Mouse (Mus musculus) CD4-positive, CD25-positive, alpha-beta regulatory T cell, adult 2 months (primary cell): ENCODE measurements around the gene Trip6.

Source experiments
- DNase-seq: peaks from one replicate; pipeline ENCODE4 v3.0.0-alpha.2; 2012; ENCODE audit warnings: low read depth, low spot score

The Trip6 gene

DNA sequence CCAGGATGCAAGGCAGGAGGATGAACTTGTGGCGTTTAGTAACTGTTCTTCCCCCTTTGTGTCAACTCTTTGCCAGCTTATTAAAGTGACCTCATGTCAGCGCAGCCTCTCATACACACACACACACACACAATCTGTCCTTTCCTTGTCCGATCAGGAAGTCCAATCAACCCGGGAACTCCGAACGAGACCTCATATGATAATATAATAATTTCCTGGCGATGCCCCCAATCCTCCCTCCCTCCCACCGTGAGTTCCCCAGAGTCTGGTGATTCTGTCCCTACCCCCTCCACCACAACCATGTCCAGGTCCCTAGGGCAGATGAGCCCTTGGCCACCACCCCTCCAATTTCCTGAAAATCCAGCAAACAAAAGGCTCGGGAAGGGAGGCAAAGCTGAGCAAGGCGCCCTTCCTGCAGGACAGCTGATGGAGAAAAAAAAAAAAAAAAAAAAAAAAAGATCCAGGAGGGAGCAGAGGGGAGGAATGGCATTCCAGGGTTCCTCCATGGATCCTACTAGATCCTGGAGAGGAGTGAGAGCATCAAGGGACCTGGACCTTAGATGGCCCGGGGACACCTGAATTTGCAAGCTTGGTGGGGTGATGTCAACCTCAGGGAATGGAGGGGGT is 24.6 kb upstream of the Trip6 start:
- DNase-seq, result no peak

DNA sequence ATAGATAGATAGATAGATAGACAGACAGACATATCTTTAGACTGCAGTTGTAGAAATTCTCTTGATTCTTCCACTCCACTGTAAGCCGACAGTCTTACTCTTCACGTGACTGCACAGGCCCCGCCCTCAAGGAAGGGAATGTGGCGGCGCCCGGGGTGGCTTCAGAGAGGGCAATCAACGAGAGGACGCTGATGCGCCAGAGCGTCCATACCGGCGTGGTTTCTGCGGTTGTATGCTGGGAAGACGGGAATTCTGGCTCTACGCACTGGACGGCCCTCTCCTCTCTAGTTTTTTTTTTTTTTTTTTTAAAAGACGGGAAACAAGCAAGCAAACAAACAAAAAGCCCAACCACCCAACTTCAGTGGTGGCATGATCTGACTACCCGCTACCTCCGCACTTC is 24.1 kb upstream of the Trip6 start:
- DNase-seq, result peak; percentile 80

- DNase-seq, result no peak
Observed at GRCm38 (mm10) chr5:137337190-137337589, 23.0 kb upstream of the Trip6 start.

GRCm38 (mm10) chr5:137335066-137335465 is 20.9 kb upstream of the Trip6 start:
- no peak for DNase-seq

DNA sequence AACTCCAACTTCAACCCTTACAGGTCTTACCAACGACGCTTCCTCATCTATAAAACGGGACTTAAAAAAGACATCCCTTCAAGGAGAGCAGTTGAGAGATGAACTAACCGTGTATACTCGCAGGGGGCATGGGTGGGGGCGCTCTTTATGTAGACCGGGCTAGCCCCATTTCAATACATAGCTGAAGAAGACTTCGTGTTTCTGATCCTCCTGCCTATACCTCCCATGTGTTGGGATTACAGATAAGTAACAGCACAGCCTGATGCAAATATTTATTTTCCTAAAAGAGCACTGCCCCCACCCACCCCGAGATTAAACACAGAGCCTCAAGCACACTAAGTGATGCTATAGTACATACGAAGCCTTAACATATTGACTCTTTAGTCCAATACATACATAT is 20.1 kb upstream of the Trip6 start:
- DNase-seq, result no peak

- DNase-seq, result peak; percentile 96
Observed at GRCm38 (mm10) chr5:137333512-137334174, 19.4 kb upstream of the Trip6 start, which contains the start of gene Slc12a9. Gene Slc12a9, minus strand, starts transcription at chr5:137333597.

DNA sequence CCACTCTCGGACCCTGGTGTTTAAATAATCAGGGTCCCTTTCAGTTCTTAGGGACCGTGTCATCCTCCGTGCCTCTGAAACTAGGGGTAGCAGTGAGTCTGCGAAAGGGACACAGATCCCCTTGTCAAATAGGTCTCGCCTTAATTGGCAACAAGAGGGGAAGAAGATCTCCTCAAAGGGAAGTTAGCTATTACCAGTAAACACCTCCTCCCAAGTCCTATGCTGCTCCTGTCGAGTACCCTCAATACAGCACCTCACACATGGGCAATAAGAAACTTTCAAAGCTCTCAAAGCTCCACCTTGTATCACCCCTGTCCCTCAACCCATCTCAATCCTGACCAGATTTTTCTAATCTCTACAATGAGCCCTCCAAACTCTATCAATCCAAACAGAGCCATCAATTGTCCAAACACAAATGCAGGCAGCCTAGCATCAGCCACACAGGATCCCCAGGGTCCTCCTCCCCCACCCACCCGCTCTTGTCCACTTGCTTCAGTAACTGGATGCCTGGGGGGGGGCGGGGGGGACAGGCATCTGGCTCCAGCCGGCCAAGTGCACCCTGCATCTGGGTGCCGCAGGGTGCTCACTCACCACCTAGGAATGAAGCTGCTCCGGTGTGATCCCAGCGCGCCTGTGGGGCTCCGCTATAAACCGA is 18.8 kb upstream of the Trip6 start:
- DNase-seq, result no peak

DNA sequence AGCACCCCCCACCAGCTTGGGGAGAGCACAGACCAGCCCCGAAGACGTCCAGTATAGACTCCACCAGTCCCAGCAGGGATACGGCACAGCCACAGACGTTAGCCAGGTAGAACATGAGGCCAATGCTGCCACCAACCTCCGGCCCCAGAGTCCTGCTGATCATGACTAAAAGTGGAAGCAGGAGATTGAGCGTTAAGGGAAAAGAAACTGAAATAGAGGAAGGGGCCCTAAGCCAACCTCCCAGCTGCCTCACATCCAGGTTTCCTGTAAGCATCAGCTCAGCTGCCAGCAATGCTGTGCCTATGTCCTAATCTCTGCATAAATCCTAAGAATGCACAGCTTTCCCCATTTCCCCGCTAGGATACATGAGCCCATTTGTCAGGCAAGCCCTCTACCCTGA is 16.7 kb upstream of the Trip6 start:
- no peak for DNase-seq

DNA sequence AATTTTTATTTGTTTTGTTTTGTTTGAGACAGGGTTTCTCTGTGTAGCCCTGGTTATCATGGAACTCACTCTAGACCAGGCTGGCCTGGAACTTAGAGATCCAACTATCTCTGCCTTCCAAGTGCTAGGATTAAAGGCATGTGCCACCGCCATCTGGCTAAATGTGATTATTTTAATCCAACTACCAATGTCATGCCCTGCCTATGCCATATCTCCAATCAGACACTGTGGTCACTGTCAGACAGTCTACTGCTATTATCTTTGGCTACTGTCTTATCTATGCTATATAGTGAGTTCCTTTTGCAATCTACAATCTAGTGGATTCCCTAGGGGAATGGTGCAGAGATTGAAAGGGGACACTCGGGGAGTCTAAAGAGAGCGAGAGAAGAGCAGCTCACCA is 6.8 kb upstream of the Trip6 start:
- no peak for DNase-seq

DNA sequence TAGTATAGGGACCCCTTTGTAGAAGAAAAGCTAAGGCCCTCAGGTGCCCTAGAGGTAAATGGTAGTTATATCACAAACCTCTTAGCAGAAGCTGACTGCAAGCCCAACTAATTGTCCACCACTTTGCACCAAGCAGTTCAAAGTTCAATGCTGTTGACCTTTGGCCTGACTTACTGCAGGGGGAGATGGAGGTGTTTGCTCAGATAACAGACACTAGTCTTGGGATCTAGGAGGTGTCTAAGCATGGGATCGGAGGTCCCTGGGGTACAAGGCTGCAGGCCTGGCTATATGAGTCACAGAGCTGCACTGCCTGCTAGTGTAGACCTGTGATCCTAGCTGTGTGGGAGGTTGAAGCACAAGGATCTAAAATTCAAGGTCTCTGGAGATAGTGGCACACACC is 4.4 kb upstream of the Trip6 start:
- no peak for DNase-seq

DNA sequence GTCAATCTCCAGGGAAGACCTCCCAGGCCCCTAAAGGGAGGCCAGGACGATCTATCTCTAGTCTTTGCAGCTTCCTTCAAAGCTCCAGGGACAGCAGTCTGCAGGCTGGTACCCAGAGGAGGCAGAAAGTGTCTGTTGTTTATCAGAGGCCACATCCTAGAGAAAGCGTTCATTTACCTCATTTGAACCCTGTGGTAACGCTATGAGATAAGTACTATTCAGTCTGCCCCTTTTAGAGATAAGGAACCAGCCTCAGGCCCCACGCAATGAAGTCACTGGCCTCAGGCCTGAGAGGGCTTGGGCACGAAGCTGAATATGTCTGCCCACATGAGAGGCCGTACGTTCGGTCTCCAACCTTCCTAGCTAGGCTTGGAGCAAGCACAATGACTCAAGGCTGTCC is 3.2 kb upstream of the Trip6 start:
- no peak for DNase-seq

- DNase-seq, result peak; percentile 67
Observed at GRCm38 (mm10) chr5:137315084-137315903, 1.1 kb upstream of the Trip6 start.

DNA sequence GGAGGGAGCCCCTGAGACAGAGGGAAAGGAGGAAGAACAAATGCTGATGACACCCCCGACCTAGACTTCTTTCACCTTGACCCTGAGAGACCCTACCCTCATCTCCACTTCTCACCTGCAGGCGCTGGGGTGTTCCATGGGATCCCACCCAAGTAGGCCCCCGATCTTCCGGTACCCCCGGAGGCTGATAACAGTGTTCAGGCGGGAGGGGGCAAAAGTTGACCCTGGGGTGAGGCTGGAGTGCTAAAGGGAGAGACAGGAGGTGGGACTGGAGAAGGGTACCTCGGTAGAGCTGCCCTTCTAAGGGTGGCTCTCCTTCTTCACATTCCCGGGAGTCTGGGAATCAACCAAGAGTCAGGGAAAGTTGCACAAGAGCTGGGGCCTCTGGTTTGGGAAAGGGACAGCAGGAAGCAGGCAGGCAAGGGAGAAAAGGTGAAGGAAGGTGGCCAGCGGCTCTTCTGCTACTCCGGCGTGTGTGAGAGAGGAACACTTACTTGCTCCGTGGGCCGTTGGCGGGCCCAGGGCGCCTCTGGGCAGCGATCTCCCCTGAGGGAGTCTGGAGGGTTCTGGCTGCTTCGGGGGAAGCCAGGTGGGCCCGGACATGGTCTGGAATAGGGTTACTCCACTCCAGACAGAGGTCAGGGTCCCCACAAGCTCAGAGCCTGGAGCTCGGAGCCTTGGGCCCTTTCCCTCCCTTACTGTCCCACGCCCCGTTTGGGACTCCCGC is 575 bp downstream of the Trip6 start:
- DNase-seq, result no peak

DNA sequence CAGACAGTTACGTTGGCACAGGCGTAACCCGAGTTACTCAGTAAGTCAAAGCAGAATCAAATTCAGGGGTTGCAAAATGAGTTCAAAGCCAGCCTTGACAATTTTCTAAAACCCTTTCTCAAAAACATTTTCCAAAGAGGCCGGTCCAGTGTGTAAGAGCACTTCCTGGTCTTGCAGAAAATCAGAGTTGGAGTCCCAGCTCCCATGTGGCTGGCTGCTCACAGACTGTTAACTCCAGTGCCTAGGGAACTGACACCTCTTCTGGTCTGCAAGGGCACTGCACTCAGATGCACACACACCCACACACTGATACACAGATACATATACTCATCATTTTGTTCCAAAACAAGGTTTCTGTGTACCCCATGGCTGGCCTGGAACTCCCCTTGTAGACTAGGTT is 5.8 kb downstream of the Trip6 start:
- DNase-seq, result peak; percentile 37

DNA sequence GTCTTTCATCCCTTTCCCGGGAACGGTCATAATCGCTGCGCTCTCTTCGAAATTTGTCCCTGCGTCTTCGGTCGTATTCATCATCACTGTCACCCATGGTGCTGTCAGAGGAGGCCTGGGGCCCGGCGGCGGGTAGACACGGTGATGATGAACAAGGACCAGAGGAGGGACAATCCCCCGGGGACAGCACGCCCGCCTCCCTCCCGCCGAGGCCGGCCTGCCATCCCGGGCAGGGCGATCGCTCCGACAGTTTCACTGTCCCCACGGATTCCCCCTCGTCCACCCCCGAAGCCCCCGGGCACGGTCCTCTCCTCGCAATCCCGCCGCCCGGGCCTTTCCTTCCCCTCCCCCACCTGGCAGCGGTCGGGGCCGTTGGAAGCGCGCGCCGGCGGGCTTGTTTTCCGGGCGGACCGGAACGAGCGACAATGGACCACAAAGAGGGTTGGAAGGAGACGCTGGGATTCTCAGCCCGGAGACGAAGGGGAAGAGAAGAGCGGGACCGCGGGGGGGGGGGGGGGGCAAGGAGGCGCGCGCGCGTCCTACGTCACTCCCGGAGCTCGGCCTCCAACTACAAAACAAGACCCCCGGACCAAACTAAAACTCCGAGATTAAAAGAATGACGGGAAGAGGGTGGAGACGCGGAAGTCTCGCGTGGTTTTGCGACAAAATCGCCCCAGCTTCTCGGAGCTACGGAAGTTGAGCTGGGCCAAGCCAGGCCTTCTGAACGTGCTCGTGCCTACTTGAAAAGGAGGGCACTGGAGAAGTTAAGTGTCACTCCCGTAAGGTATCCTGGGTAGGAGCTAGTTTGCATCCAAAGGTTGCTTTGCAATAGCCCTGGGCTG is 6.9 kb downstream of the Trip6 start, which contains the start of gene Srrt:
Gene Srrt, minus strand, starts transcription at position 604 of the 842 bp plus-strand sequence.
- peak; percentile 95 for DNase-seq

GRCm38 (mm10) chr5:137306439-137307005 is 7.7 kb downstream of the Trip6 start:
- DNase-seq, result peak; percentile 31

- DNase-seq, result no peak
Observed at GRCm38 (mm10) chr5:137305822-137306221, 8.4 kb downstream of the Trip6 start.

GRCm38 (mm10) chr5:137304816-137305215 is 9.4 kb downstream of the Trip6 start:
- DNase-seq, result no peak

DNA sequence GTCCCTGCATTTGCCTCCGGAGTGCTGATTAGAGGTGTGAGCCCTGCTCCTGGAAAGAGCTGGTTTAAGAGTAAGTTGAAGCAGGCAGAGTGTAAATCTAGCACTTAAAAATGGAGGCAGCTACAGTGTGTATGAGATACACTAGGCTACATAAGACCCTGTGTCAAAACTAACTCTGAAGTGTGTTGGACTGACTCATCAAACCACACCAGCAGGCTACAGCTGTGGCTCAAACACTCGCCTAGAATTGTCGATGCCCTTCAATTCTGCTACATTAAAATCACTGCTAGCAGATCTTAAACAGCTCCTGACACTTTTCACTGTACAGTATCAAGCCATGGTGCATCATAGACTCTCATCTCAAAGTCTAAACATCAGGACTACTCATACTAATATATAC is 10.0 kb downstream of the Trip6 start:
- no peak for DNase-seq

- no peak for DNase-seq
Observed at GRCm38 (mm10) chr5:137303609-137304008, 10.6 kb downstream of the Trip6 start.
